Mouse (Mus musculus) kidney, adult 2 months (tissue): ENCODE measurements around the gene Cage1. TPM values are rescaled to one million over a fixed set of nuclear protein-coding genes. Genes with fewer than 3 reads are reported as not detected.

ENCODE experiments used
- DNase-seq: peaks from one replicate; pipeline ENCODE4 v3.0.0; 2021
- H3K27ac ChIP-seq: fragments of 200-500 bp; 2 replicates; pipeline ENCODE4 v1.5.1; 2012; ENCODE audit warnings: low read depth, low read length, control low read depth, inconsistent platforms; ENCODE audit not compliant: insufficient read depth
- H3K27me3 ChIP-seq: fragments of 200-500 bp; replicated peaks from 2 replicates; pipeline ENCODE4 v1.6.1; 2012; ENCODE audit warnings: mild to moderate bottlenecking, moderate library complexity, low read length, inconsistent platforms; ENCODE audit not compliant: control insufficient read depth, insufficient read depth
- H3K36me3 ChIP-seq: fragments of 200-500 bp; 2 replicates; pipeline ENCODE4 v1.6.1; 2012; ENCODE audit warnings: mild to moderate bottlenecking, moderate library complexity, low read length, inconsistent platforms; ENCODE audit not compliant: control insufficient read depth, insufficient read depth
- H3K4me1 ChIP-seq: fragments of 200-500 bp; 2 replicates; pipeline ENCODE4 v1.6.1; 2011; ENCODE audit warnings: low read length; ENCODE audit not compliant: control insufficient read depth, insufficient read depth
- H3K4me3 ChIP-seq: fragments of 200-500 bp; 2 replicates; pipeline ENCODE4 v1.5.1; 2011; ENCODE audit warnings: mild to moderate bottlenecking, low read depth, low read length, control low read depth; ENCODE audit not compliant: insufficient read depth
- CTCF ChIP-seq: fragments of 200-500 bp; conservative IDR thresholded peaks from 2 replicates; pipeline ENCODE4 v1.5.1; 2011; ENCODE audit warnings: low read depth, mild to moderate bottlenecking, control low read depth, low read length, moderate library complexity, mixed read lengths; ENCODE audit not compliant: insufficient read depth, insufficient read length
- POLR2A ChIP-seq: fragments of 200-500 bp; IDR thresholded peaks from one replicate; pipeline ENCODE4 v1.6.1; 2011; ENCODE audit warnings: low read depth, low read length, control low read depth
- WGBS: fragments of 180-500 bp; shearing (Covaris S2); methylation state at CpG from one replicate; pipeline ENCODE4 v1.1.7; 2018; 5-methylcytosine and 5-hydroxymethylcytosine counted together
- polyA plus RNA-seq: library from polyadenylated mRNA; depleted of rRNA; stranded (reverse); fragments of >200 nt; gene quantifications from 2 replicates; pipeline ENCODE4 v1.2.3, GENCODE M21; 2012

The Cage1 gene
- polyA plus RNA-seq, 1 experiment, result 0.28 TPM

DNA sequence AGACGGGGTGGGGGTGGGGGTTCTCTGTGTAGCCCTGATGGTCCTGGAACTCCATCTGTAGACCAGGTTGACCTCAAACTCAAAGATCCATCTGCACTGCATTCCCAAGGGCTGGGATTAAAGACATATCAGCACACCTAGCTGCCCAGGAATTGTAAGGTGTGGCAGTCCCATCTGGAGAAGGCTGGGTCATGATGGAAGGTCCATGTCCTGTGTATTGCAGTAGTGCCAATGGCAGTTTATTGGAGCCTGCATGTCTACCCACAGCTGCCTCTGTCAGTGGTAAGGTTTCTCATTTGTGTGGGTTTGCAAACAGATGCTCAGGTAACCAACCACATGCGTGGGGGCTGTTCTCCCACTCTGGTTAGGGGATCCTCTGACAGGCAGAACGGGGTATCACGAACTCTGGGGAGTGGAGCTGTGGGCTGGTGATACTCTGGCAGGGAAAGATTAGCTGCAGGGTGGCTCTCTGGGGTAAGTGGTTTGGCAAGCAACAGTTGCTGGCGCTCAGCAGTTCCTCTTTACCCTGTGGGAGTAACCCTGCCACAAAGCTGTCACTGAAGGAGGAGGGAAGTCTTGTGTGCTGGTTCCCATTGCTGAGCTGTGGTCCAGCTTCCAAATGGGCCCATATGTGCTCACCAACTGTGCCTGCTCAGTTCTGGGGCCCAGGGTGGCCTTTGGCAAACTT lies 27.0 kb downstream of the Cage1 start:
- Histone ChIP-seq H3K27ac (no peak overlapping the region), H3K27me3 (no peaks in the 10 kb centered on the region), H3K4me3 (no peak overlapping the region), H3K36me3 (no peaks in the 10 kb centered on the region), H3K4me1 (no peaks in the 10 kb centered on the region)
- peak; percentile 3 for DNase-seq
- TF ChIP-seq CTCF, result no peak
- TF ChIP-seq POLR2A, result no peak
- WGBS, result 76% methylated on average over 5 of the region's 5 CpGs

DNA sequence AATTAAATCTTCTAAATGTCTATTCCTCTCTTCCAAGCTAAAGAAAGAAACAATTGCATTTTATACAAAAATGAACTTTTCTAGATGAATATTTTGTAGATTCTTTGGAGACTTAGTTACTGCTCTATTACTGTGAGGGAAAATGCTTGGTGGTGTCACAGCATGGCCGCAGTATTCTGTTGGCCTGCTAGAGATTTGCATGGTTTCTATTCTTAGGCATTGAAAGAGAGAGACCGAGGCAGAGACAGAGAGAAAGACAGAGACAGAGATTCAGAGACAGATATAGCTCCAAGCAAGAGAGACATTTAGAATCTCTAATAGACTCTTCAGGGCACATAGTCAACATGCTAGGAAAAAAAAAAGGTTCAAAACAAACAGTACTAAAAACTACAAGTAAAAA lies 28.9 kb downstream of the Cage1 start:
- no peak overlapping the region for H3K4me3 ChIP-seq
- no peaks in the 10 kb centered on the region for H3K4me1 ChIP-seq
- no peak for TF ChIP-seq CTCF
- no peak for TF ChIP-seq POLR2A
- 97% methylated on average over 2 of the region's 2 CpGs for WGBS
- no peaks in the 10 kb centered on the region for H3K36me3 ChIP-seq
- DNase-seq, result no peak
- H3K27ac ChIP-seq, result no peak overlapping the region
- no peaks in the 10 kb centered on the region for H3K27me3 ChIP-seq

DNA sequence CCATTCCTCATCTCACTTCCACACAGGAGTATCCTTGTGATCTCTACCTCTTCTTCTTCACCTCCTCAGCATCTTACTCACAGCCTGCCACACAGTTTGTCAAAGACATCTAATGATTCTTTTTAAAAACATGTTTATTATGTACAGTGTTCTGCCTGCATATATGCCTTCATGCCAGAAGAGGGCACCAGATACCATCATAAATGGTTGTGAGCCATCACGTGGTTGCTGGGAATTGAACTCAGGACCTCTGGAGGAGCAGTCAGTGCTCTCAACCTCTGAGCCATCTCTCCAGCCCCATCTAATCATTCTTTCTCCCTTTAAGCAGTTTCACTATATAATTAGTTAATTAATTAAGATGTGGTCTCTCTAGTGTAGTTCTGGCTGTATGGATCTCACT lies 34.4 kb downstream of the Cage1 start:
- H3K27me3 ChIP-seq, result no peaks in the 10 kb centered on the region
- H3K36me3 ChIP-seq, result no peaks in the 10 kb centered on the region
- no peak for DNase-seq
- H3K4me3 ChIP-seq, result no peak overlapping the region
- no peak overlapping the region for H3K27ac ChIP-seq
- TF ChIP-seq POLR2A, result no peak
- TF ChIP-seq CTCF, result 0 out of 2 replicates have a peak, but pooled peaks have one; percentile 0
- no peaks in the 10 kb centered on the region for H3K4me1 ChIP-seq
- 52% methylated on average over 1 of the region's 1 CpGs for WGBS

DNA sequence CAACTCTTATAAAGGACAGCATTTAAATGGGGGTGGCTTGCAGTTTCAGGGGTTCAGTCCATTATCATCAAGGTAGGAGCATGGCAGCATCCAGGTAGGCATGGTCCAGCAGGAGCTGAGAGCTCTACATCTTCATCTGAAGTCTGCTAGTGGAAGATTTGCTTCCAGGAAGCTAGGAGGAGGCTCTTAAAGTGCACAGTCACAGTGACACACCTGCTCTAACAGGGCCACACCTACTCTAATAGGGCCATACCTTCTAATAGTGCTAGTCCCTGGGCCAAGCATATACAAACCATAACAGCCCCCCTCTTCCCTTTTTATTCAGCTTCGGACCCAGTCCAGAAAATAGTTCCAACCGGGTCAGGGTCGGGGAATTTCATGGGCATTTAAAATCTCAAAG lies 37.2 kb downstream of the Cage1 start:
- H3K27me3 ChIP-seq, result no peaks in the 10 kb centered on the region
- no peak for TF ChIP-seq POLR2A
- no peak for TF ChIP-seq CTCF
- H3K36me3 ChIP-seq, result no peaks in the 10 kb centered on the region
- 74% methylated on average over 3 of the region's 3 CpGs for WGBS
- H3K4me3 ChIP-seq, result no peak overlapping the region
- DNase-seq, result no peak
- H3K4me1 ChIP-seq, result no peaks in the 10 kb centered on the region
- no peak overlapping the region for H3K27ac ChIP-seq

DNA sequence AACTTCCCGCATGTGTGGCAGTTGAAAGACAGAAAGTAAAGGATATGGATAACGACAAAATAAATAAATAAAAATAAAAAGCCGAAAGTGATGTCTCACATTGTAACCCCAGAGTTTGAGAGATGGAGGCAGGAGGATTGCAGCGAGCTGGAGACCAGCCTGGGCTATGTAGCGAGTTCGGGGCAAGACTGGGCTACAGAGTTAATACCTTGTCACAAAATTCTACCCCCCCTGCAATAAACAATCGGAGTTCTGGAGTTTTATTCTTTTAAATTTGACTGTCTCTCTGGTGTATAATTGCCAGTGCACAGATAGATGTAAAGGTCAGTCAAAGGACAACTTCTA lies 42.5 kb downstream of the Cage1 start:
- Histone ChIP-seq H3K4me1 (peaks cover 4% of the 10 kb centered on the region; the same call in 1 of the 2 replicates), H3K4me3 (peak overlapping the region; percentile 94), H3K27ac (no peak overlapping the region), H3K27me3 (no peaks in the 10 kb centered on the region), H3K36me3 (no peaks in the 10 kb centered on the region)
- no peak for DNase-seq
- WGBS, result 16% methylated on average over 7 of the region's 7 CpGs
- TF ChIP-seq CTCF (no peak), POLR2A (no peak)

DNA sequence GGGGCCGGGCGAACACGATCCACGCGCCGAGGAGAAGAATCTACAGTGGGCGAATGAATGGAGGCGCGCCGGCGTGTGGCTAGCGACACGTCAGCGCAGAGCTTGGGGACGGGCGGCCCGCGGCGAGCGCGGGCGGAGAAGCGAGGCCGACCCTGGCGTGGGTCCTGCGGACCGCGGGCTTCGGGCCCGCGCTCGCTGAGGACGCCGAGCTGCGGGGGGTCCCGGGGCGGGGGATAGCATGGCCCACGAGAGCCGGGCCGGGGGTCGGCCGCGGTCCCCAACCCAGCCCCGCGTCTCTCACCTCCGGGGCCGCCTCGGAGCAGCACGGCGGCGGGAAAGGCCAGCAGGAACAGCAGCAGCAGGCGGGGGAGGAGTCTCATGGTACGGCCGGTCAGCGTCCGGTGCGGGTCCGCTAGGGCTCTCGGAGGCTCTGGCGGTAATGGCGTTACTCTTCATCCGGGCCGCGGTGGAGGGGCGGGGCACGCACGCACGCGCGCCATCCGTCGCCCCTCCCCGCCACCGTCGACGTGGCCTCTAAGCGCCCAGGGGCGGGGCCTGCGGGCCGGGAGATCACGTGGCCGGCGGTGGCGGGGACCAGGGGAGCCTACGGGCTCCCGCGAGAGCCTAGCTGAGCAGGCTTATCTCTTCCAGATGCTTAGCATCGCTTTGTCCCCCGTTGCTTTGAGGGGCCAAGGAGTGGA lies 43.0 kb downstream of the Cage1 start, which contains the start of gene Ssr1:
TSS of gene Ssr1 (minus strand) at position 514 of the 701 bp plus-strand sequence.
- Histone ChIP-seq H3K4me1 (peaks cover 4% of the 10 kb centered on the region; the same call in 1 of the 2 replicates), H3K36me3 (no peaks in the 10 kb centered on the region; the same call in 1 of the 2 replicates), H3K27ac (peak within 1 kb of the TSS; percentile 67), H3K27me3 (no peaks in the 10 kb centered on the region), H3K4me3 (peak within 1 kb of the TSS; percentile 94)
- DNase-seq, result peak; percentile 97
- TF ChIP-seq CTCF (no peak), POLR2A (peak; percentile 68)
- WGBS, result under 1% methylated on average over 89 of the region's 89 CpGs

DNA sequence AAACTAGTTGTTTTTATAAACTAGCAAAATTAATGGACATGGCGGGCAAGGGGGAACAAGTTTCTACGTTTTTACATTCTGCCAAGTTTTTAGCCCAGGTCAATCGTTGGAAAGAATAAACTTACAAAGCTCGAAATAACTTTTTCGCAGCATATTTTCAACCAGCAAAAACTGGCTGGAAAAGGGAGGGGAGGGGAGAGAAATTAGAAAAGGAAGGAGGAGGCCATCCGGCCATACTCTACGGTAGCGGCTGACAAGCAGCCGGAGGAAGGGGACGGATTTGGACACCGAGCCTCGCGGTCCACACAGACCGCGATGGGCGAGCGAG lies 43.5 kb downstream of the Cage1 start:
- peak overlapping the region; percentile 94 for H3K4me3 ChIP-seq
- WGBS, result under 1% methylated on average over 17 of the region's 17 CpGs
- TF ChIP-seq CTCF (no peak), POLR2A (no peak)
- no peak overlapping the region for H3K27ac ChIP-seq
- DNase-seq, result no peak
- no peaks in the 10 kb centered on the region; the same call in 1 of the 2 replicates for H3K36me3 ChIP-seq
- no peaks in the 10 kb centered on the region for H3K27me3 ChIP-seq
- peaks cover 4% of the 10 kb centered on the region; the same call in 1 of the 2 replicates for H3K4me1 ChIP-seq
